Comparison of ENCODE assay signal across 14 mouse cellular contexts in the genomic region with DNA sequence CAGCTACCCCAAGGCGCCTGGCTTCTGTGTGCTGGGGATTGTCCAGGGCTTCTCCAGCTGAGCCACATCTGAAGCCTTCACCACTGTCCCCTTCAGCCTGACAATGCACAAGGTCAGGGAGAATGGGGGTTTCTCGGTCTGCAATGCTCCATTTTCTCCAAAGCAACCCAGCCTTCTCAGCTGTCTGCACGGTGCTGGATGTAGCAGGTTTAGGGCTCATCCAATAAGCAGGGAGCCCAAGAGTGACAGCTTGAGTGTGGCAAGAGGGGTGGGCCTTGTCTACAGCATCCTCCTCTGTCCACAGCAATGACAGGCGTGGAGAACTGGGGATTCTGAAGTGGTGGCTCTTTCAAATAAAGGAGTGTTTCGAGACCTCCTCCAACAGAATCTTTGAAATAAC. TPM values are rescaled to one million over a fixed set of nuclear protein-coding genes. Genes with fewer than 3 reads are reported as not detected.
DNase-seq lines count a peak whose midpoint lies in the region; ATAC-seq and TF ChIP-seq lines count a peak whose summit lies in the region.
"Had no signal": no experiment of that assay in that cellular context is flagged by ENCODE, and none has a peak within 500 bp of the region (broad histone marks: within the 10 kb centered on the region; RNA-seq: fewer than 3 reads in every experiment).

No protein-coding gene starts in this region.

- H3K27ac ChIP-seq in kidney, embryonic 15.5 days: peak overlapping the region; percentile 56; the same call in 1 of the 2 replicates
- H3K27ac ChIP-seq in embryonic facial prominence, embryonic 12.5 days: no peak overlapping the region
- peak overlapping the region; percentile 52 for H3K27ac ChIP-seq in hindbrain, embryonic 13.5 days
- H3K27ac ChIP-seq in midbrain, embryonic 13.5 days: peak overlapping the region; percentile 14; the same call in 1 of the 2 replicates
- no peak overlapping the region for H3K27ac ChIP-seq in liver, postnatal 0 days (ENCODE audit: low read depth)
- H3K27ac ChIP-seq: kidney, postnatal 0 days had no signal

- WGBS in kidney, embryonic 15.5 days: 67% methylated on average over 5 of the region's 5 CpGs
- WGBS in embryonic facial prominence, embryonic 12.5 days: 42% methylated on average over 5 of the region's 5 CpGs
- WGBS in hindbrain, embryonic 13.5 days: 38% methylated on average over 5 of the region's 5 CpGs
- WGBS in midbrain, embryonic 13.5 days: 31% methylated on average over 5 of the region's 5 CpGs
- WGBS in liver, postnatal 0 days (ENCODE audit: insufficient replicate concordance): 77% methylated on average over 5 of the region's 5 CpGs

- no peak for DNase-seq in kidney, postnatal 36 days
- no peak for DNase-seq in liver, postnatal 0 days
- no peak for DNase-seq in layer of hippocampus, adult 9-10 months (ENCODE audit: low spot score)
- DNase-seq in left cerebral cortex, postnatal 10 days (ENCODE audit: extremely low spot score in 1 of 2, low spot score in 2 of 2): no peak
- DNase-seq: cerebellum, postnatal 25 days; gastrocnemius, postnatal 14 days; heart, postnatal 10 days; lung, adult 2 months had no signal

- no peaks in the 10 kb centered on the region for H3K9me3 ChIP-seq in kidney, embryonic 15.5 days (replicated peaks)
- no peaks in the 10 kb centered on the region for H3K9me3 ChIP-seq in embryonic facial prominence, embryonic 12.5 days
- H3K9me3 ChIP-seq in hindbrain, embryonic 13.5 days: no peaks in the 10 kb centered on the region
- H3K9me3 ChIP-seq in midbrain, embryonic 13.5 days: no peaks in the 10 kb centered on the region
- H3K9me3 ChIP-seq in liver, postnatal 0 days (ENCODE audit: low read length): no peaks in the 10 kb centered on the region

- H3K27me3 ChIP-seq in kidney, embryonic 15.5 days: no peaks in the 10 kb centered on the region
- H3K27me3 ChIP-seq in embryonic facial prominence, embryonic 12.5 days: no peaks in the 10 kb centered on the region
- H3K27me3 ChIP-seq in hindbrain, embryonic 13.5 days: no peaks in the 10 kb centered on the region
- no peaks in the 10 kb centered on the region for H3K27me3 ChIP-seq in midbrain, embryonic 13.5 days
- no peaks in the 10 kb centered on the region for H3K27me3 ChIP-seq in liver, postnatal 0 days (ENCODE audit: insufficient read depth, low read length)
- H3K27me3 ChIP-seq: CH12.LX had no signal

- H3K4me3 ChIP-seq in kidney, embryonic 15.5 days (replicated peaks): no peak overlapping the region
- H3K4me3 ChIP-seq in embryonic facial prominence, embryonic 12.5 days: no peak overlapping the region
- H3K4me3 ChIP-seq in hindbrain, embryonic 13.5 days: no peak overlapping the region
- no peak overlapping the region for H3K4me3 ChIP-seq in midbrain, embryonic 13.5 days (replicated peaks)
- H3K4me3 ChIP-seq in liver, postnatal 0 days (ENCODE audit: low read depth, low read length): no peak overlapping the region

- H3K9ac ChIP-seq in kidney, embryonic 15.5 days: no peak overlapping the region
- H3K9ac ChIP-seq in embryonic facial prominence, embryonic 12.5 days: no peak overlapping the region
- no peak overlapping the region for H3K9ac ChIP-seq in hindbrain, embryonic 13.5 days
- no peak overlapping the region for H3K9ac ChIP-seq in midbrain, embryonic 13.5 days (replicated peaks)
- H3K9ac ChIP-seq in liver, postnatal 0 days (replicated peaks): no peak overlapping the region

- ATAC-seq in kidney, embryonic 15.5 days (replicated peaks; ENCODE audit: low FRiP score): 0 out of 2 replicates have a peak, but pooled peaks have one; percentile 7
- ATAC-seq in embryonic facial prominence, embryonic 12.5 days (ENCODE audit: insufficient number of reproducible peaks, insufficient read depth, low FRiP score, low TSS enrichment): 0 out of 2 replicates have a peak, but pooled peaks have one; percentile 61
- ATAC-seq in hindbrain, embryonic 13.5 days (ENCODE audit: low FRiP score): peak; percentile 50; the same call in 1 of the 2 replicates
- peak; percentile 74 for ATAC-seq in midbrain, embryonic 13.5 days
- no peak for ATAC-seq in liver, postnatal 0 days

- H3K4me2 ChIP-seq in kidney, embryonic 15.5 days: no peak overlapping the region
- no peak overlapping the region for H3K4me2 ChIP-seq in embryonic facial prominence, embryonic 12.5 days (replicated peaks)
- no peak overlapping the region for H3K4me2 ChIP-seq in hindbrain, embryonic 13.5 days
- no peak overlapping the region for H3K4me2 ChIP-seq in midbrain, embryonic 13.5 days (replicated peaks)
- no peak overlapping the region for H3K4me2 ChIP-seq in liver, postnatal 0 days (ENCODE audit: low read depth, low read length)

- intact Hi-C loops in left cerebral cortex, postnatal 10 days (cut with DNase I): no loop called here

- H3K36me3 ChIP-seq in kidney, embryonic 15.5 days: no peaks in the 10 kb centered on the region
- no peaks in the 10 kb centered on the region for H3K36me3 ChIP-seq in embryonic facial prominence, embryonic 12.5 days
- no peaks in the 10 kb centered on the region for H3K36me3 ChIP-seq in hindbrain, embryonic 13.5 days
- no peaks in the 10 kb centered on the region for H3K36me3 ChIP-seq in midbrain, embryonic 13.5 days
- H3K36me3 ChIP-seq in liver, postnatal 0 days (replicated peaks; ENCODE audit: insufficient read depth, low read length): no peaks in the 10 kb centered on the region

- H3K4me1 ChIP-seq in kidney, embryonic 15.5 days: peaks cover 31% of the 10 kb centered on the region
- peaks cover 20% of the 10 kb centered on the region; the same call in 1 of the 2 replicates for H3K4me1 ChIP-seq in embryonic facial prominence, embryonic 12.5 days
- H3K4me1 ChIP-seq in hindbrain, embryonic 13.5 days (replicated peaks): peaks cover 27% of the 10 kb centered on the region
- peaks cover 28% of the 10 kb centered on the region for H3K4me1 ChIP-seq in midbrain, embryonic 13.5 days (replicated peaks)
- H3K4me1 ChIP-seq in liver, postnatal 0 days (ENCODE audit: insufficient read depth): peaks cover 19% of the 10 kb centered on the region

- TF ChIP-seq EP300 in liver, postnatal 0 days (IDR thresholded peaks at IDR 0.05; ENCODE audit: low read depth): no peak

- no peak for TF ChIP-seq CTCF in liver, postnatal 0 days (IDR thresholded peaks at IDR 0.05; ENCODE audit: low read depth)

RNA-seq across cellular contexts. Expression of a gene that starts 23.8 kb away (rescaled TPM):
- polyA plus RNA-seq in kidney, embryonic 15.5 days (2015; fragmentation: Nextera tagmentation; extraction: Ambion mirVana): 2.7 and 2.8 TPM in 2 replicates
- 6.1 and 9.2 TPM in 2 replicates for polyA plus RNA-seq in embryonic facial prominence, embryonic 12.5 days (2016; fragmentation: Nextera tagmentation; extraction: Ambion mirVana)
- polyA plus RNA-seq in hindbrain, embryonic 13.5 days (2015; fragmentation: Nextera tagmentation; extraction: Ambion mirVana): 22.2 and 24.1 TPM in 2 replicates
- 22.3 and 29.1 TPM in 2 replicates for polyA plus RNA-seq in midbrain, embryonic 13.5 days (2015; fragmentation: Nextera tagmentation; extraction: Ambion mirVana)
- polyA plus RNA-seq in liver, postnatal 0 days (2015; fragmentation: Nextera tagmentation; extraction: Ambion mirVana): 3.7 and 3.8 TPM in 2 replicates
- 10 to 100 TPM; 69.2 to 71.9 TPM for total RNA-seq in left cerebral cortex, postnatal 10 days (2021)

Comparison
In these comparisons a context has a peak if more than half of its experiments do, and no peak if none do; other contexts are left out.
1. H3K27ac ChIP-seq: peak in kidney, embryonic 15.5 days (single experiment), hindbrain, embryonic 13.5 days (single experiment) and midbrain, embryonic 13.5 days (single experiment); none in embryonic facial prominence, embryonic 12.5 days (single experiment) and liver, postnatal 0 days (single experiment).